Mouse (Mus musculus) naive thymus-derived CD4-positive, alpha-beta T cell, adult 5 months (primary cell): ENCODE measurements around the gene Asb6. TPM values are rescaled to one million over a fixed set of nuclear protein-coding genes. Genes with fewer than 3 reads are reported as not detected.

Experiments used
- polyA plus RNA-seq: library from polyadenylated mRNA; unstranded; fragments of 100-300 nt; shearing (Covaris generic); gene quantifications from one replicate; pipeline ENCODE4 v1.2.1, GENCODE M21; 2017

Gene Asb6
- polyA plus RNA-seq = 64.4 TPM

GRCm38 (mm10) chr2:30830283-30830795, at the start of gene Asb6:
Asb6 (minus strand) TSS chr2:30830333.

GRCm38 (mm10) chr2:30834373-30835022, 4.4 kb upstream of the Asb6 start, which contains the start of gene Prrx2:
Prrx2 (plus strand) TSS chr2:30834972.

GRCm38 (mm10) chr2:30807648-30808295, 22.4 kb downstream of the Asb6 start, which contains the start of gene Ntmt1:
Ntmt1 (plus strand) TSS chr2:30807826.

GRCm38 (mm10) chr2:30803604-30804003, 26.5 kb downstream of the Asb6 start, which contains the start of gene 1700001O22Rik:
1700001O22Rik (minus strand) TSS chr2:30803661.

Other genes starting within 250 kb of the Asb6 start
- not detected for gene Cstad, start 235.3 kb downstream of the Asb6 start, polyA plus RNA-seq
- not detected for gene 1700001O22Rik, start 26.7 kb downstream of the Asb6 start, polyA plus RNA-seq
- 25.7 TPM for gene Ntmt1, start 22.5 kb downstream of the Asb6 start, polyA plus RNA-seq
- not detected for gene Prrx2, start 4.6 kb upstream of the Asb6 start, polyA plus RNA-seq
- not detected for gene Ptges, start 99.5 kb upstream of the Asb6 start, polyA plus RNA-seq
- gene Tor1b, start 122.6 kb upstream of the Asb6 start, polyA plus RNA-seq = 28.1 TPM
- gene Tor1a, start 137.6 kb upstream of the Asb6 start, polyA plus RNA-seq = 81.3 TPM
- gene BC005624, start 151.9 kb upstream of the Asb6 start, polyA plus RNA-seq = 64.4 TPM
- gene Usp20, start 151.9 kb upstream of the Asb6 start, polyA plus RNA-seq = 18.8 TPM